Mouse (Mus musculus): ENCODE results near the gene Ctf1.

The Ctf1 gene

DNA sequence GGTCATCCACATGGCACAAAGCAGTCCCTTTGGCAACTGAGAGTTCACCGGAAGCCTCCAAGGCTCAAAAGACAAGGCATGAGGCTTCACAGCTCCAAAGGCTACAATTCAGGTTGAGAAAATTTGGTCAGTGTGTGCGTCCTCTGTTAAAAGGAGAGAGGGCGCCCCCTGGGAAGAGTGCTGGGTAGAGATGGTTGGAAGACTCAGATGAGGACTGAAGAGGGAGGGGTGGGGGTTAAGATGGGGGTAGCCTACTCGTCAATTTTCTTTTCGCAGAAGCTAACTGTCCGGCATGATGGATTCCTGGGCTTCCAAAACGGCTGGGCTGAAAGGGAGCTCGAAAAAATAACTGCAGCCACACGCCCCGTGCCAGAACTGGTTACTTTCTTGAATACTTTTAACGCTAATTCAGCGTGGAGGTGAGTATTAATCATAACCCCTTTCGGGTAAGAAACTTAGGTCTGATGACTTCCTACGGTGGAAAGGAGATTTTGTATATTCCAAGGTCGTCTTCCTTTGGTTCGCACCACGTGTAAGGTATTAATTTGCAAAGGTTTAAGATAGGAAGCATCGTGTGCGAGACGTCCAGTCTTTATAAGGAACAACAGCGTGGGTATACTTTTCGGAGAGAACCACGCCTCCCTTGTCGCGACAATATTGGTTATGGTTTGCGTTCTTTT, 32.0 kb downstream of the Ctf1 start, which contains the start of gene Fbxl19:
Fbxl19 (plus strand) TSS at position 178 of the 680 bp plus-strand sequence.
- peak; percentile 60 for DNase-seq (ENCODE audit: low read depth)

DNA sequence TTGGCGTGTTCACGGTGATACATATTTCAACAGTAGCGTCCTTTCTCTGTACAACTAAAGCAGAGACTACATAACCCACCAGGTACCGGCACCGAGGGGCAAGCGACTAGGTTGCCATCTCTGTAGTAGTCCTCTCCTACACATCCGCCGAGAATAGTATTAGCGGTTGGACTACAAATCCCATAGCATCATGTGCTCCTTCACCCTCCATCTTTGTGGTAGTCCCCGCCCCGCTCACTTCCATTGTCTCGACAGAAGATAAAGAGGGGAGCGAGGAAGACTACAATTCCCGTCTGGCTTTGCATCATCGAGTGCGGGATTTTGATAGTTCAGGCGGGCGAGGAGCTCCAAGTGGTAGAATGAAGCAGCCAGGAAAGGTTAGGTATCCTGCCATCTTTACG, 32.7 kb downstream of the Ctf1 start:
- DNase-seq (ENCODE audit: low read depth) = peak; percentile 96

DNA sequence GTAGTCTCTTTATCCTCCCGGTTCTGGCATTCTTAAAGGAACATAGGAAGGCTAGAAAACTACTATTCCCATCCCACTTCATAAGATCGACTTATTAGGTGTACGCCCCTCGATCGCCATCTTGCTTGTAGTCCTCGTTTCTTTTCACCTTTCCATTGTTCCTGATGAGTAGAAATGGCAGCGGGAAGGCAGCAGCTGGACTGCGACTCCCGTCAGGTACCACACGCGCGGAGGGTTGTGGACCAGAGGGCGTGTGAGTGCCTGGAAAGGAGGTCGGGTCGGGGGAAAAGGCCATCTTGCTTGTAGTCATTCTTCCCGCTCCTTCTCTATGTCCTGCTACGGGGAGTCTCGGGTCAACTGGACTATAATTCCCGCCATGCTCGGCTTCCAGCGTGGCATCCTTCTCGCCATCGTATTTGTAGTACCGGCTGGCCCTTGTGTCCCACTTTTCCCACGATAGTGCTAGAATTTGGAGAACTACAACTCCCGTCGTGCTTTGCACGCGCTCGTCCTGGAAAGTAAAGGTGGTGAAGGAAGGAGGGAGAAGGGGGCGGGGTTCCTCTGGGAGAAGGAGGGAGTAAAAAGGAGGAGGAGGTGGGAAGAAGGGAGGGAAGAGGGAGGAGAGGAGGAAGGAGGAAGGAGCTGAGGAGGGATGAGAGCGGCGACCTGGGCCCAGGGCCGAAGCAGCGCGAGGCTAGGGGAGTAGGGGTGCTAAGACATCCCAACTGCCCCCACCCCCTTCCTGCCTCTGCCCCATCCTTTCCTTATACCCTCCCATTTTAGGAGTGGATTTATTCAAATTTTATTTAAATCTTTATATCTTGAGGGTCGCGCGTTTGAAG, 33.3 kb downstream of the Ctf1 start:
- peak; percentile 100 for DNase-seq (ENCODE audit: low read depth)

DNA sequence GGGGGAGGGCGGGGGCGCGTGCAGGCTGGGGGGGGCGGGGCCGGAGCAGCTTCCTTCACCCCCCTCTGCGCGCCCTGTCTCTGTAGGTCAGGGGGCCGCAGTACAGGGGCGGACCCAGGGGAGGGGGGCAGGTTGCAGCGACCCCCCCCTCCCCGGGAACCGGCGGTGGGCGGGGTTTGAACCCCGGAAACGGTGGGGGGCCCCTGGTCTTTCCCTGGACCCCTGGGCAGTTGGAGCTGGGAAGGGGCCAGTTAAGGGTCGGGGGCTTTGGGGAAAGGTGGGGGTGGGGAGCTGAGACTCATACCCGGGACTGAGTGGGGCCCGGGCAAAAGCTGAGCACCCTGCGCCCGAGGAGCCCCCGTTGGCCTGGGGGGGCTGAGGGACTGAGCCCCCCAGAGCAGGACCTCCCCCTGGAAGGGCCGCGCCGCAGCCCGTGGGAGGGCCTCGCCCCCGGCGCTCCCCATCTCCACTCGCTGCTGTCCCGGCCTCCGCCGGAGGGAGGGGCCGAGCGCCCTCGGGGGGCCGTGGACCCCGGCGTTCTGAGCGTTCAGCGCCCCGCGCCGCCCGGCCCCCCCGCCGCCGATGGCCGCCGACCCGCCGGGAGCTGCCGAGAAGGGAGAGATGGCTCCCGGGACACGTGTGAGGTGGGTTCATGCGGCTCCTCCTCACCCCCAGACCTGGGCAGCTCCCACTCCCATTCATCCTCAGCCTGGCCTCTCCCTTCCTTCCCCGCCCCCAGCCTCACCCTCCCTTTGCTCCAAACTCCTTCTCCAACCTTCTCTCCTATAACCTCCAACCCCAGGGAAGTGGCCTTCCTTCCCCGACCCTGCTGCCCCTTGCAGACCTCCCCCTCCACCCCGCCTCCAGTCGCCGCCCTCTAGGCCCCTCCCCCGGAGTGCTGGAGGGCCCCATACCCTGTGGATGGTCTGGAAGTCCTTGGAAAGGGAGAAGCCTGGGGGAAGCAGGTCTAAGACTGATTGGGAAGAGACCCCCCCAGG, 34.3 kb downstream of the Ctf1 start:
- DNase-seq (ENCODE audit: low read depth) = no peak

DNA sequence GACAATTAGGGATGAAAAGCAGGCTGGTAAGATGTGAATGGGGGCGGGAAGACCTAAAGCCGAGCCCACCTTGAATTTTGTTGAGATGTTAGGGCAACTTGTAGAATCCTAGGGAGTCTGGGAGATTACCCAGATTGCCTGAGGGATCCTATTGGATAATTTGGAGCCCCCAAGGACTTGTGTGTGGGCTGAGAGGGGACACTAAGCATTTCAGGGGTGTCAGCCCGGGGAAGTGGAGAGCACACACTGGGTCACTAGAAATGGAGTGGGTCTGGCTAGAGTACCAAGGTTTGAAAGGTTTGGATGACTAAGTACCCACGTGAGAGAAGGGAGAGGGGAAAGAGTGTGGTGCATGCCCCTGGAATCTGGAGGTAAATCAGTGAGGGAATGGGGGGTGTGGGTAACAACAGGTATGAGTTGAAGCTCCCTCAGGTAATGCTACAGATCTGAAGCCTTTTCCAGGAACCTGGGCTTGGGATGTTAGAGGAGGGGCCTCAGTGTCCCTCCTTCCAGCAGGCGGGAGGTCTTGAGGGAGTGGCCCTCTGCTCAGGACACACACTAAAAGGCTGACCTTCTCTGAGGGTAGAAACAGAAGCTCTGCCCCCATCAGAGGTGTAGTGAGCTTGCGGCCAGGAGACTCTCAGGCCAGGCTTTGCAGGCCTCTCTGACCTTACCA, 35.2 kb downstream of the Ctf1 start:
- no peak for DNase-seq (ENCODE audit: low read depth)

DNA sequence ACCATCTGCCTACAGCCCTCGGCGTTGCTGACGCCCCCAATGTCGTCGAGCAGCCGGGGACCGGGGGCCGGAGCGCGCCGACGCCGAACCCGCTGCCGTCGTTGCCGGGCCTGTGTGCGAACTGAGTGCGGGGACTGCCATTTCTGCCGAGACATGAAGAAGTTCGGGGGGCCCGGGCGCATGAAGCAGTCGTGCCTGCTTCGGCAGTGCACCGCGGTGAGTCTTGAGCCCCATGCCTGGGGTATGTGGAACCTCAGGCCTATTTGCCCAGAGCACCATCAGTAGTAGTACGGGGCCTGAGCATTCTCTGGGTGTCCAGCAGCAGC, 35.7 kb downstream of the Ctf1 start:
- DNase-seq (ENCODE audit: low read depth) = no peak

DNA sequence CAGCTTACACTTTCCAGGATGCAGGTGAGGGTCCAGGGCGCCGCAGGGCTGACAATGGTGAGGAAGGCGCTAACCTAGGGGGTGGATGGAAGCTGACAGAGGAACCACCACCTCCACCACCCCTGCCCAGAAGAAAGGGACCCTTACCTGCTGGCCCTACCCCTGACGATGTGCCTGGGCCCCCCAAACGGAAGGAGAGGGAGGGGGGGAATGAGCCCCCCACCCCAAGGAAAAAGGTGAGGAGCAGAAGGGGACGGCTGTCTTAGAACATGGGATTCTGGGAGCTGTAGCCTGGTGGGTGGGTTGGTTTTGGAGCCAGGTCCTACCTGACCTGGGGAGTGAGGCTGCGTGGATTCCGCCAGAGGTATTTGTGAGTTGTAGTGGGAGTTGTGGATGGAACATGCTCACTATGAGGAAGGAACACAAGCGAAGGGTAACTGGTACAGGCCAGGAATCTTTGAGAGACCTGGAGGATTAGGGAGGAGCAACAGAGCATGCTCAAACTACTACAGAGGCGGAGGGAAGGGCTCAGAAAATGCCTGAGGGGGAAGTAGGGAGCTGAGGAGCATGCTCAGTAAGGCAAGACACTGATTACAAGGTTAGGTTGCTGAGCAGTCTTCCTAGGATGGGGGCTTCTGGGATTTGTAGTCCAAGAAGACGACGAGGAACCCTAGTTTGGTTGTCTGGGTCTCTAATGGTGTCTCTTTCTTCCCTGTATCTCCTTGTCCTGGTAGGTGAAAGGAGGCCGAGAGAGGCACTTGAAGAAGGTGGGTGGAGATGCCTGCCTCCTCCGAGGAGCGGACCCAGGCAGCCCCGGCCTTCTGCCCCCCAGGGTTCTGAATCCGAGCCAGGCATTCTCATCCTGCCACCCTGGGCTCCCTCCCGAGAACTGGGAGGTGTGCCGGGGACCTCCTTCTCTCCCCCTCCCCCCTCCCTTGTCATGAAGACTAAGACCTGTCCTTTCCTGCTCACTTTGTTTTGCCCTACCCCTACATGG, 37.9 kb downstream of the Ctf1 start:
- no peak for DNase-seq (ENCODE audit: low read depth)

DNA sequence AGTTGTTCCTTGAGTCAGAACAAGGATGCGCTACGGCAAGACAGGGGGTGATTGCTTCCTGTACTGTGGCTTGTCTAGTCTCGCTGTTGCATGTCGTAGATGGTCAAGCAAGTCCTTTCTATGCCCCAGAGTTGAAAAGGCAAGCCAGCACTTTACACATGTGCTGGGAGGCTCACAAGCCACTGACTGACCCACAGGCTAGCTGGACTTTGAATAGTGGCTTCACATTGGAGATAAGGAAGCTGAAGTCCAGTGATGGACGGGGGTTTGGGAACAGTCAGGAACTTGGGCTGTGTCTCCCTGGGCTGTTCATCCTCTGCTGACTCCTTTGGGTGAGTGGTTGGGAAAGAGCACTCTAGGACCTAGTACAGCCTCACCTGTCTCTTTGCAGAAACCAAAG, 39.1 kb downstream of the Ctf1 start:
- no peak for DNase-seq (ENCODE audit: low read depth)

DNA sequence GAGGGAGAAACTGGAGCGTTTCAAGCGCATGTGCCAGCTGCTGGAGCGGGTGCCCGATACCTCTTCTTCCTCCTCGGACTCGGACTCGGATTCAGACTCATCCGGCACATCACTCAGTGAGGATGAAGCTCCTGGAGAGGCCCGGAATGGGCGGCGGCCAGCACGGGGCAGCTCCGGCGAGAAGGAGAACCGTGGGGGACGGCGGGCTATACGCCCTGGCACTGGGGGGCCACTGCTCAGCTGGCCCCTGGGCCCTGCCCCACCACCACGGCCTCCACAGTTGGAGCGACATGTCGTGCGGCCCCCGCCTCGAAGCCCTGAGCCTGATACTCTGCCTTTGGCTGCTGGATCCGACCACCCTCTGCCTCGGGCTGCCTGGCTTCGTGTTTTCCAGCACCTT, 39.5 kb downstream of the Ctf1 start:
- no peak for DNase-seq (ENCODE audit: low read depth)

DNA sequence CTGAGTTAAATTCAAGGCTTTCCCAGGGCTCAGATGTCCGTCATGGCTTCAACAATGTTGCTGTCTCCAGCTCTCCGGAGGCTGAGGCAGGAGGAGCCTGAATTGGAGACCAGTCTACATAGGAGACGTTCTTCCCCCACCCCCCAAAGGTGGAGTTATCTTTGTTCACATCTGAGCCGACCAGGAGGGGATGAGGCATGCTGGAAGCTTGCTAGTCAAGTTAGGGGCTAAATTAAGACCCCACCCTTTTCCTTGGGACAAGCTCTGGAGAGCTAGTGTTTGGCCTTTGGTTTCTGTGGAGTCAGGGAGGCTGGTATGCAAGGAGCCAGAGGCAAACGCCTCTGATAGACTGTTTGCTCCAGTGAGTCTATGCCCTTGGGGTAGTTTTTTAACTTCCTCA, 40.6 kb downstream of the Ctf1 start:
- DNase-seq (ENCODE audit: low read depth) = no peak

DNA sequence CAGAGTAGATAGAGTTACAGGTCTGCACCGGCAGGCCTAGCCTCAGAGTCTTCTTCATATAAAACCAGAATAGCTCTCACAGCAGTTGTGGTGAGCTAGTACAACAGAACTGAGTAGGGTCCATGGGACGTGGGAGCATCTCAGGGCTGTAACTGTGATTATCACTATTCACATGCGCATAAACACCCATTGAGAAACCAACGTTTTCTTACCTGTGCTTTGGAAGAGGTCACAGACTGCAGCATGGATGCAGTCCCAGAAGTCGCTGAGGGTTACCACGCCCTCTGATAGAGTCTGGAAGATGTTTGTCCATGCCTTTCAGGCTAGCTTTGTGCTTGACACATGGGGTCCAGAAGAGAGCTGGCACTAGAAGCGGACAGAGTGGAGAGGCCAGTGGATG, 41.2 kb downstream of the Ctf1 start:
- DNase-seq (ENCODE audit: low read depth) = no peak

DNA sequence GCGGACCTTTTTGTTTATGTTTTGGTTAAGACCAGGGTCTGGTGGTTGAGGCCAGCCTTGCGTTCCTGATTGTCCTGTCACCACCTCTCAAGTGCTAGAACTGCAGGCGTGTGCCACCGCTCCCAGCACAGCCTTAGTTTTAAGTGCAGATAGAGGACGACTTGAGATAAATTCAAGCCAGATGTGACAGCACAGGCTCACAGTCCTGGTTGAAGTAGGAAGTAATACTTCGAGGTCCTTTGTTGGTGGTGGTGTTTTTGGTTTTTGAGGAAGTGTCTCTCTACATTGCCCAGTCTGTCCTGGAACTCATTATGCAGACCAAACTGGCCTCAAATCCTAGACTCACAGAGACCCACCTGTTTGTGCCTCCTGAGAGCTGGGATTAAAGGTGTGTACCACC, 47.2 kb downstream of the Ctf1 start:
- DNase-seq (ENCODE audit: low read depth) = no peak

DNA sequence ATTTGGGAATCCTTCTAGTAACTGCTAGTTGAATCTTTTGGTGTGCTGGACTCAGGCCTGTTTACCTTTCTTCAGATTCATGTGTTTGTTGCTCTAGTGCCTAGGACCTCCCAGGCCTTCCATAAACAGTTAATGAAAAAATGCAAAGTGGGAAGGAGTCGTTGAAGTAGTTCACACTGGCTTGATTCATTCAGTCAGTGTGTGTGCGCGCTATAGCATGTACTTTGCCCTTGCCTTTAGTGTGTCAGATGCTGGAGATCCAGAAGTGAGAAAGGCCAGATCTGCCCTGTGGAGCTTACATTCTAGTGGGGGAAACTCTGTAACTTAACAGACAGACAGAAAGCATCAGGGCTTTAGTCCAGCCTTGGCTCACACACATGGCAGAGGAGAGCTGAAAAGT, 47.9 kb downstream of the Ctf1 start:
- DNase-seq (ENCODE audit: low read depth) = no peak

DNA sequence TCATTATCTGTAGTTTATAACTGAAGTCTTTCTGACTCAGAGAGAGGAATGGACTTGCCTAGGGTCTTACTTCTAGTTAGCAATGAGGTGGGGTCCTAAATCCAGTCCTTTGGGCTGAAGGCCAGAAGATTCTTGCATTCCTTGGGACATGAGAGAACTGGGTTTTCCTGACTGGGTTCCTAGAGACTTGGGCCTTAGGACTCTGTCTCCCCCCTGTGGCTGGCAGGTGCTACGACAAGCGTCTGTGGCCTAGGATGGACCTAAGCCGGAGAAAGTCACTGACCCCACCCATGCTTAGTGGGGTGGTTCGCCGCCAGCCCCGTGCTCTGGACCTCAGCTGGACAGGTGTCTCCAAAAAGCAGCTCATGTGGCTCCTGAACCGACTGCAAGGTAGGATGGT, 48.5 kb downstream of the Ctf1 start:
- DNase-seq (ENCODE audit: low read depth) = no peak

DNA sequence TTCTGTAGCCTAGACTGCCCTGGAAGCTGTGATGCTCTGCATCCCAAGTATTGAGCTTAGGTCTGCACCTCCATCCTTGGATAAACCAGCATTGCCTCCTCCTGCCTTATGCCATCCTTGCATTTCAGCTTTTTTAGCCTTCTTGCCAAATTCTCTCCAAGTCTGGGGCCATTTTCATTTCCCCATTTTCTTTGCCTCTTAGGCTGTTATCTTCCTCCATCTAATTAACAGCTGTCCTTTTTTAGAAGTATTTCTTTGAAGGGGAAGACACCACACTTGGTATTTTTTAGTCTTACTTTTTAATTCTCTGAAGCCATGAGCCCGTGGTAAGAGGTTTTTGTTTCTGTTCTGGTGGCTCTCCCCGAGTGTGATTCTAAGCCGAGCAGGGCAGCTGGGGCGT, 51.1 kb downstream of the Ctf1 start:
- no peak for DNase-seq (ENCODE audit: low read depth)

DNA sequence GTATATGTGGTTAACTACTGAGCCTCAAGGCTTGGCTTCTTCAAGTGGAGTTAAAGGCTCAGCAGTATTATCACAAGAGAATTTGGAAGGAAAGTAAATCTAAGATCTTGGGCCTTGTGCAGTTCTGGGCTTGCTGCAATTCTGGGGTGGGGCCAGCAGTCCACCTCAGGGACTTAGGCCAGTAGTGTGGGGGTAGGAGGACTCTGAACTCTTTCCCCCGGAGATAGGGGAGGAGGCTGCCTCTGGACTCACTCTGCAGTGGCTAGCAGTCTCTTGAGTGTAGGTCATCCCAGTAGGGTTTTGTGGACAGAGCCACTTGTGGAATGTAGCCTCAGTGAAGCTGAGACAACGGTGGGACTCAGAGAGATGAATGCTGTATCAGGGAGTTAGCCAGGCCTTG, 53.2 kb downstream of the Ctf1 start:
- DNase-seq (ENCODE audit: low read depth) = no peak

DNA sequence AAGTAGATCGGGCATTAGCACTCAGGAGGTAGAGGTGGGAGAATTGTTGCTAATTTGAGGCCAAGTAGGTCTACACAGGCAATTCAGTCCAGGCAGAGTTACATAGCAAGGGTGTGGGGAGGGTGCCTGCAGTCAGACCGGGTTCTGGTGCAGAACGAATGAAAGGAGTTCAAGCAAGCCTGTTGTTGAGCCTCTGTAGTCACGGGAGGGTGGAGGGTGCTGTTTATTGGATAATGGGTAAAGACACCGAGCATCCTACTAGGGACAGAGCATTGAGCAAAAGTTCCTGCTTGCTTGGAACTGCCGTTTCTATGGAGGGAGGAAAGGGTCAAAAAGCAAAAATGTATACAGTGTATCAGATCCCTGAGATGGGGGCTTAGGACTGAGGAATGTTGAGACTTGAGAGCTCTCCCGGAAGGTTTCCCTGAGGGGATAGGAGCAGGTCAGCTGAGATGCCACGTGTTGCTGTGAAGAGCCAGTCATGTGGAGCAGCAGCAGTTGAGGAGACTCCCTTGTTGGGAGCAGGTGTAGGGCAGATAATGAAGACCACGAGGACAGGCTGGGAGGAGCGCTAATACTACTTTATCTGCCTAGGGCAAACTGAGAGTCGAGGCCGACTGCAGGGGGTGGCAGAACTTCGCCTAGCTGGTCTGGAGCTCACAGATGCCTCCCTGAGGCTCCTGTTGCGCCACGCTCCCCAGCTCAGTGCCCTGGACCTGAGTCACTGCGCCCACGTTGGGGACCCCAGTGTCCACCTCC, 54.5 kb downstream of the Ctf1 start:
- DNase-seq (ENCODE audit: low read depth) = no peak
